Mouse (Mus musculus): ENCODE data around the gene Pank2.
A peak's percentile ranks its signal among the peaks of the same experiment; 100 is the strongest.

The Pank2 gene

DNA sequence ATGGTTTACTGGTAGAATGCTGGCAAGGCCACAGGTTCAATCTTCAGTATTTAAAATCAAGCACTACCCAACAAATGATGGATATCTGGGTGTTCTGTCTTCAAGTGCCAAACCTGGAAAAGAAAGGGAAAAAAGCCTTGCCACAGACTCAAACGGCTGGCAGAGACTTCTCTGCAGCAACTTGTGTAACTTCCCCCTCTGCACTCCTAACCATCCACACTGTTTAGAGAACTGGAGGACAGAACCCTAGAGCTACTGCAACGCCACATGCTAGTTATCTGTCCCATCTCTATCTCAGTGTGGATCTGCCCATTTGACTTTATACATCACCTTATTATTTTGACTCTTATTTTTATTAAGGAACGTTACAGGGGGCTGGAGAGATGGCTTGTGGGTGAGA, 63.7 kb downstream of the Pank2 start:
- no peak for DNase-seq

DNA sequence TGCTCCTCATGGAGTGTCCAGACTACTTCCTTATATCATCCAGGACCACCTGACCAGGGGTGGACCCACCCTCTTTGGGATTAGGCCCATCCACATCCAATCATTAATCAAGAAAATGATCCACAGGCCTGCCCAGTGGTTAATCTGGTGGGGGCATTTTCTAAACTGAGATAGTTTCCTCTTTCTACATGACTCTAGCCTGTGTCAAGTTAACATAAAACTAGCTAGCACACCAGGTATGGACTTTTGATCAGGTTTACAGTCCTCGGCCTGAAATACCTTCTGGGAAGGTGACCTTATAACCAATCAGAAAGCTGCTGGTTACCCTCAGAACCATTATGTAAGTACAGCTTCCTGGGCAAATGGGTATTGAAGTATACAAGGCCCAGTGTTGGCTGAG, 66.7 kb downstream of the Pank2 start:
- DNase-seq: peak; percentile 45 to 47

- DNase-seq: no peak
Observed at GRCm38 (mm10) chr2:131330548-131330947, 68.3 kb downstream of the Pank2 start.

DNA sequence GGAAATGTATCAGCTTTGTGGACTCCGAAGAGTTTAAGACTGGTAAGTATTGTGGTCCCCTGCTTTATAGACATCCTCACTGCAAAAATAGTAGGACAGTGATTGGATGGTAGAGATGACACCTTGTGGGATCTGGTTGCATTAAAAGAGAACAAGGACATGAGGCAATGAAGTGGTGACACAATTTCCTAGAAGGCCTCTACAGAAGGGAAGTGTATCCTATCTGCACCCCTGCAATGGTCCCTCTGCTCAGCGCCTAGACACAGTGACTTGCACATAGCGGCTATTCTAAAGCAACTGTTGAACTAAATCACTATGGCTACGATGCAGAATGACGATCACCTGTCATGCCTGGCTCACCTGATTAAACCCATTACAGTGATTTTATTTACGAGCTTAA, 75.3 kb downstream of the Pank2 start:
- DNase-seq: no peak

DNA sequence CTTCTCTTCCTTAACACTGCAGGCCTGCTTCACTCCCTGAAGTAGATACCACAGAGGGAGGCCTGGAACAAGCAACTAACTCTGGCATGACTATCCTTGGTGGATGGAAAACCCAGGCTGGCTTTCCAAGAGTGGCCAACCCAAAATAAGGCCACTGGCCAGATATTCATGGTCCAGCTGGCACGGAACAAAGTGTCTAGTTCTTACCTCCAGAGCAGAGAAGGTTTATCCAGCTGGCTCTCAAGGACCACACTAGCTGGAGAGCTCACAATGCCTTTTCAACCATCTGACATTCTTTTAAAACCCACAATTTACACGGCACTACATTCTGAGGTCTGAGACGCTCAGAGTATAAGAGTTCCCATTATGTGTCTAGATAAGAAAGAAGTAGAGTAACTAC, 82.2 kb downstream of the Pank2 start:
- peak; percentile 20 to 48 for DNase-seq

DNA sequence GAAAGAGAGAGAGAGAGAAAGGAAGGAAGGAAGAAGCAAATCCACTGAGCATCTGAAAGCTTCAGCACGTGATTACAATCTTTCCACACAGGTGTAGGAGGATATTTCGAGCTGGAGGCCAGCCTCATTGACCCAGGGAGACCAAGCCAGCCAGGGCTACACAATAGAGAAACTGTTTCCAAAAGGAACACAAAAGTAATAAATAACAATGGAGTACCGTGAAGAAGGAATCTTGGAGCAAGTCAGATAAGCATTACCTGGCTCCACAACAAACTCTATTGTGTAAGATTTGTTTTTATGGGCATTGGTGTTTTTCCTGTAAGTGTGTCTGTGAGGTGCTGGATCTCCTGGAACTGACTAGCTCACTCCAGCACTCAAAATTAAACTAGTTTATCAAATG, 83.3 kb downstream of the Pank2 start:
- DNase-seq: no peak

Measured in kidney, postnatal 36 days (tissue).